Mouse (Mus musculus): ENCODE data around the gene Tbcc. TPM values are rescaled to one million over a fixed set of nuclear protein-coding genes. Genes with fewer than 3 reads are reported as not detected.

Tbcc gene
- polyA plus RNA-seq, 1 experiment = 17.2 TPM

GRCm38 (mm10) chr17:46888511-46889212 is 1.8 kb upstream of the Tbcc start:
- peaks cover 14% of the 10 kb centered on the region for H3K4me1 ChIP-seq (ENCODE audit: control insufficient read depth, insufficient read depth, low read length)
- no peak overlapping the region for H3K4me3 ChIP-seq (ENCODE audit: insufficient read depth, low read depth, low read length)
- TF ChIP-seq CTCF (conservative IDR thresholded peaks at IDR 0.05; ENCODE audit: insufficient read depth, insufficient read length, low read depth, low read length) (peak; percentile 89), POLR2A (IDR thresholded peaks at IDR 0.05; ENCODE audit: low read depth, low read length) (no peak)
- WGBS = 33% methylated on average over 16 of the region's 16 CpGs
- peak; percentile 79 for DNase-seq
- H3K27me3 ChIP-seq (replicated peaks; ENCODE audit: control insufficient read depth, insufficient read depth, low read length) = no peaks in the 10 kb centered on the region
- H3K27ac ChIP-seq (ENCODE audit: insufficient read depth, low read depth, low read length) = no peak overlapping the region; the same call in 1 of the 2 replicates
- no peaks in the 10 kb centered on the region for H3K36me3 ChIP-seq (ENCODE audit: control insufficient read depth, insufficient read depth, low read length)

GRCm38 (mm10) chr17:46889450-46890084 is 917 bp upstream of the Tbcc start:
- peak overlapping the region; percentile 98 for H3K27ac ChIP-seq (ENCODE audit: insufficient read depth, low read depth, low read length)
- H3K36me3 ChIP-seq (ENCODE audit: control insufficient read depth, insufficient read depth, low read length) = no peaks in the 10 kb centered on the region
- H3K27me3 ChIP-seq (replicated peaks; ENCODE audit: control insufficient read depth, insufficient read depth, low read length) = no peaks in the 10 kb centered on the region
- peak; percentile 93 for DNase-seq
- H3K4me3 ChIP-seq (ENCODE audit: insufficient read depth, low read depth, low read length) = peak overlapping the region; percentile 98
- peaks cover 13% of the 10 kb centered on the region for H3K4me1 ChIP-seq (ENCODE audit: control insufficient read depth, insufficient read depth, low read length)
- WGBS = under 1% methylated on average over 44 of the region's 44 CpGs
- TF ChIP-seq POLR2A (IDR thresholded peaks at IDR 0.05; ENCODE audit: low read depth, low read length) (no peak), CTCF (conservative IDR thresholded peaks at IDR 0.05; ENCODE audit: insufficient read depth, insufficient read length, low read depth, low read length) (0 out of 2 replicates have a peak, but pooled peaks have one; percentile 5)

GRCm38 (mm10) chr17:46890843-46891594 is 535 bp downstream of the Tbcc start:
- peaks cover 13% of the 10 kb centered on the region for H3K4me1 ChIP-seq (ENCODE audit: control insufficient read depth, insufficient read depth, low read length)
- H3K4me3 ChIP-seq (ENCODE audit: insufficient read depth, low read depth, low read length) = peak overlapping the region; percentile 94
- no peaks in the 10 kb centered on the region for H3K27me3 ChIP-seq (replicated peaks; ENCODE audit: control insufficient read depth, insufficient read depth, low read length)
- under 1% methylated on average over 64 of the region's 64 CpGs for WGBS
- no peaks in the 10 kb centered on the region for H3K36me3 ChIP-seq (ENCODE audit: control insufficient read depth, insufficient read depth, low read length)
- peak overlapping the region; percentile 96 for H3K27ac ChIP-seq (ENCODE audit: insufficient read depth, low read depth, low read length)
- TF ChIP-seq CTCF (conservative IDR thresholded peaks at IDR 0.05; ENCODE audit: insufficient read depth, insufficient read length, low read depth, low read length) (no peak), POLR2A (IDR thresholded peaks at IDR 0.05; ENCODE audit: low read depth, low read length) (no peak)
- peak; percentile 40 for DNase-seq

GRCm38 (mm10) chr17:46895426-46895825 is 4.9 kb downstream of the Tbcc start:
- Histone ChIP-seq H3K4me1 (ENCODE audit: control insufficient read depth, insufficient read depth, low read length) (peaks cover 13% of the 10 kb centered on the region), H3K27ac (ENCODE audit: insufficient read depth, low read depth, low read length) (no peak overlapping the region), H3K27me3 (replicated peaks; ENCODE audit: control insufficient read depth, insufficient read depth, low read length) (no peaks in the 10 kb centered on the region), H3K36me3 (ENCODE audit: control insufficient read depth, insufficient read depth, low read length) (no peaks in the 10 kb centered on the region), H3K4me3 (ENCODE audit: insufficient read depth, low read depth, low read length) (no peak overlapping the region)
- TF ChIP-seq POLR2A (IDR thresholded peaks at IDR 0.05; ENCODE audit: low read depth, low read length) (no peak), CTCF (conservative IDR thresholded peaks at IDR 0.05; ENCODE audit: insufficient read depth, insufficient read length, low read depth, low read length) (no peak)
- 69% methylated on average over 9 of the region's 9 CpGs for WGBS
- peak; percentile 73 for DNase-seq

GRCm38 (mm10) chr17:46897221-46897950 is 6.9 kb downstream of the Tbcc start:
- Histone ChIP-seq H3K27me3 (replicated peaks; ENCODE audit: control insufficient read depth, insufficient read depth, low read length) (no peaks in the 10 kb centered on the region), H3K36me3 (ENCODE audit: control insufficient read depth, insufficient read depth, low read length) (no peaks in the 10 kb centered on the region), H3K4me1 (ENCODE audit: control insufficient read depth, insufficient read depth, low read length) (peaks cover 4% of the 10 kb centered on the region), H3K27ac (ENCODE audit: insufficient read depth, low read depth, low read length) (peak overlapping the region; percentile 15; the same call in 1 of the 2 replicates), H3K4me3 (ENCODE audit: insufficient read depth, low read depth, low read length) (no peak overlapping the region)
- TF ChIP-seq CTCF (conservative IDR thresholded peaks at IDR 0.05; ENCODE audit: insufficient read depth, insufficient read length, low read depth, low read length) = no peak
- no peak for TF ChIP-seq POLR2A (IDR thresholded peaks at IDR 0.05; ENCODE audit: low read depth, low read length)
- DNase-seq = peak; percentile 57
- WGBS = 18% methylated on average over 13 of the region's 13 CpGs

- 72% methylated on average over 2 of the region's 2 CpGs for WGBS
- DNase-seq = no peak
- Histone ChIP-seq H3K36me3 (ENCODE audit: control insufficient read depth, insufficient read depth, low read length) (no peaks in the 10 kb centered on the region), H3K27ac (ENCODE audit: insufficient read depth, low read depth, low read length) (no peak overlapping the region), H3K4me3 (ENCODE audit: insufficient read depth, low read depth, low read length) (no peak overlapping the region), H3K27me3 (replicated peaks; ENCODE audit: control insufficient read depth, insufficient read depth, low read length) (no peaks in the 10 kb centered on the region), H3K4me1 (ENCODE audit: control insufficient read depth, insufficient read depth, low read length) (no peaks in the 10 kb centered on the region)
- TF ChIP-seq POLR2A (IDR thresholded peaks at IDR 0.05; ENCODE audit: low read depth, low read length) = no peak
- TF ChIP-seq CTCF (conservative IDR thresholded peaks at IDR 0.05; ENCODE audit: insufficient read depth, insufficient read length, low read depth, low read length) = no peak
Observed at GRCm38 (mm10) chr17:46900941-46901340, 10.5 kb downstream of the Tbcc start.
